Mouse (Mus musculus) cerebellum, adult 18-20 months (tissue): Measurements from ENCODE around the gene Dab2.

ENCODE experiments used
- DNase-seq, 2 experiments: peaks; one replicate each; pipeline ENCODE4 v3.0.0; 2021

Dab2 gene

GRCm38 (mm10) chr15:6483561-6483960, 184.0 kb downstream of the Dab2 start:
- DNase-seq = no peak
